Mouse (Mus musculus) midbrain, embryonic 16.5 days (tissue): Measurements from ENCODE around the gene Xiap. TPM values are rescaled to one million over a fixed set of nuclear protein-coding genes. Genes with fewer than 3 reads are reported as not detected.

Experiments
- ATAC-seq: fragments of 200-750 bp; cut with Nextera tagmentation; 2 replicates; pipeline ENCODE4 v1.8.0; 2017; ENCODE audit warnings: moderate TSS enrichment
- H3K27ac ChIP-seq: fragments of 300-500 bp; sonication (generic); 2 replicates; pipeline ENCODE4 v1.5.1; 2014; ENCODE audit warnings: mild to moderate bottlenecking, low read length, mixed read lengths
- H3K27me3 ChIP-seq: fragments of 300-500 bp; sonication (generic); 2 replicates; pipeline ENCODE4 v1.6.1; 2014; ENCODE audit warnings: low read depth, low read length, mixed read lengths; ENCODE audit not compliant: control insufficient read depth, insufficient read depth
- H3K36me3 ChIP-seq: fragments of 300-500 bp; sonication (generic); 2 replicates; pipeline ENCODE4 v1.6.1; 2014; ENCODE audit warnings: mild to moderate bottlenecking, low read length, moderate library complexity, mixed read lengths; ENCODE audit not compliant: control insufficient read depth, insufficient read depth
- H3K4me1 ChIP-seq: fragments of 300-500 bp; sonication (generic); 2 replicates; pipeline ENCODE4 v1.6.1; 2014; ENCODE audit warnings: mild to moderate bottlenecking, low read length, mixed read lengths; ENCODE audit not compliant: control insufficient read depth, insufficient read depth
- H3K4me2 ChIP-seq: fragments of 300-500 bp; sonication (generic); 2 replicates; pipeline ENCODE4 v1.6.1; 2014; ENCODE audit warnings: mild to moderate bottlenecking, low read length, mixed read lengths
- H3K4me3 ChIP-seq: fragments of 300-500 bp; sonication (generic); 2 replicates; pipeline ENCODE4 v1.5.1; 2014; ENCODE audit warnings: low read depth, mild to moderate bottlenecking, low read length, moderate library complexity, mixed read lengths
- H3K9ac ChIP-seq: fragments of 300-500 bp; sonication (generic); 2 replicates; pipeline ENCODE4 v1.6.1; 2014; ENCODE audit warnings: low read depth, low read length, mixed read lengths
- H3K9me3 ChIP-seq: fragments of 300-500 bp; sonication (generic); replicated peaks from 2 replicates; pipeline ENCODE4 v1.6.1; 2014; ENCODE audit warnings: mild to moderate bottlenecking, low read length, mixed read lengths; ENCODE audit not compliant: control insufficient read depth, poor library complexity, severe bottlenecking
- WGBS: fragments of 180-500 bp; shearing (Covaris S2); extraction: QIAGEN DNeasy Blood & Tissue Kit; methylation state at CpG from one replicate; pipeline ENCODE4 v1.1.7; 2014; 5-methylcytosine and 5-hydroxymethylcytosine counted together
- polyA plus RNA-seq: library from polyadenylated mRNA; unstranded; fragments of >200 nt; fragmentation: Nextera tagmentation; extraction: Ambion mirVana; gene quantifications from 2 replicates; pipeline ENCODE4 v1.2.1, GENCODE M21; 2015

Xiap gene
- polyA plus RNA-seq, 1 experiment from 2014 or later: 10.3 TPM

DNA sequence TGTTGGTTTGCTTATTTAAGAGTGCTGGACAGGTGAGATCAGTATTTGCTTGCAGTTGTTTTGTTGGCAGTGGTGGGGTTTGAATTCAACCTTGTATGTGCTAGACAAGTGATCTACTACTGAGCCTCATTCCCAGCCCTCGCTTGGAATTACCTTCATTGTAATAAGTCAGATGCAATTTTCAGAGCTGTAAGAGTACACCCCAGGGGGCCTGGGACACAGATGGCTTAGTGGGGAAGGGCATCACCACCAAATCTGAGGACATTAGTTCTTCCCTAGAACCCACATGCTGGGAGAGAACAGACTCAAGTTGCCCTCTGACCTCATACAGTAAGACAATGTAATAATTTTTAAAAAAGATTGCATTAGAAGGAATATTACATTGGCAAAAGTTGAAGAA, 7.3 kb downstream of the Xiap start:
- no peak overlapping the region for H3K27ac ChIP-seq
- no peaks in the 10 kb centered on the region for H3K36me3 ChIP-seq
- no peak overlapping the region for H3K9ac ChIP-seq
- H3K9me3 ChIP-seq: no peaks in the 10 kb centered on the region
- H3K4me2 ChIP-seq: no peak overlapping the region; the same call in 1 of the 2 replicates
- no peak overlapping the region for H3K4me3 ChIP-seq
- no peaks in the 10 kb centered on the region for H3K27me3 ChIP-seq
- 52% methylated on average over 1 of the region's 1 CpGs for WGBS
- ATAC-seq: no peak
- peaks cover 7% of the 10 kb centered on the region; the same call in 1 of the 2 replicates for H3K4me1 ChIP-seq

DNA sequence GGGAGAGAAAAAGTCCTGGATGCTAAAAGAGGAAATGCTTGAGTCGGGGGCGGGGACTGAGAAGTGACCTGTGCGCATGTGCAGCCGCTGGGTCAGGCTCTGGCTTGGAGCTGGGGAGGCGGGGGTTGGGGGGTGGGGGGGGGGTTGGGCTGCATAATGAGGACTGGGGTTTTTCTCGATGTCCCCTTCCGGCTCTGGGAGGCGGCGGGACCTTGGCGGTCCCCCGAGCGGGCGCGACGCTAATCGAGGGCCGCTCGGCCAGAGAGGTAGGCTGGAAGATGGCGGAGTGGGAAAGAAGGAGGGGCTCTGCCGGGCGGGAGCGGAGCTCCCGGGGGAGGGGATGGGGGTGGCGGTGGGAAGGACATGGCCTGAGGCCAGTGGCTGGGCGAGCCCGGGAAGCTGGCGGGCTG, 8.3 kb downstream of the Xiap start:
- Histone ChIP-seq H3K4me3 (peak overlapping the region; percentile 50), H3K4me2 (peak overlapping the region; percentile 50), H3K9me3 (no peaks in the 10 kb centered on the region), H3K4me1 (peaks cover 7% of the 10 kb centered on the region; the same call in 1 of the 2 replicates), H3K27ac (peak overlapping the region; percentile 90), H3K27me3 (no peaks in the 10 kb centered on the region), H3K9ac (peak overlapping the region; percentile 69), H3K36me3 (no peaks in the 10 kb centered on the region)
- ATAC-seq: peak; percentile 82
- WGBS: 14% methylated on average over 25 of the region's 27 CpGs

DNA sequence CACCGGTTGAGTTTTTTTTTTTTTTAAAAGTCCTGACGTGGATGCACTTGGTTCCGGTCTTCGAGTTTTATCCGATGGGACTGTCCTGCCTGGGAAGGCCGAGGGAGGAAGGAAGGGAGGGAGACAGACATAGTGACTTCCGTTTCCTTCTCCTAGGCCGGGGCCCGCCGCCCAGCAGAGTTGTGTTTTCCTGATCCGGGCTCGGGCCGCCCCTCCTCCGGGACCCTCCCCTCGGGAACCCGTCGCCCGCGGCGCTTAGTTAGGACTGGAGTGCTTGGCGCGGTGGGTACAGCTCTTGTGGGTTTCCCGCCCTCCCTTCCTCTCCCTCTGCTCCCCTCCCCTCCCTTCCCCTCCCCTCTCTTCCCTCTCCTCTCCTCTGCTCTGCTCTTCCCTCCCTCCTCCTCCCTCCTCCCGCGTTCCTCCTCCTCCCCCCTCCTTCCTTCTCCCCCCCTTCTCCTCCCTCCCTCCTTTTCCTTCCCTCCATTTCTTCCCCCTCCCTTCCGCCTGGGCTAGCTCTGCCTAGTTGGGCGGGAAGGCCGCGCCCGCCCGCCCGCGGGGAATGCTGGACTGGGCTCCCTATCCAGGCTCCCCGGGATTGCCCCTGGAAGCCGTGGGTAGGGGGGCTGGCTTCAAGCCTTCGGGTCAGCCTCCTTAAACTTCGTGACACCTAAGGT, 8.9 kb downstream of the Xiap start:
- Histone ChIP-seq H3K9me3 (no peaks in the 10 kb centered on the region), H3K4me3 (peak overlapping the region; percentile 50), H3K4me1 (peaks cover 7% of the 10 kb centered on the region; the same call in 1 of the 2 replicates), H3K27me3 (no peaks in the 10 kb centered on the region), H3K36me3 (no peaks in the 10 kb centered on the region), H3K4me2 (peak overlapping the region; percentile 49), H3K9ac (peak overlapping the region; percentile 69), H3K27ac (peak overlapping the region; percentile 90)
- WGBS: 21% methylated on average over 22 of the region's 37 CpGs
- ATAC-seq: peak; percentile 91

DNA sequence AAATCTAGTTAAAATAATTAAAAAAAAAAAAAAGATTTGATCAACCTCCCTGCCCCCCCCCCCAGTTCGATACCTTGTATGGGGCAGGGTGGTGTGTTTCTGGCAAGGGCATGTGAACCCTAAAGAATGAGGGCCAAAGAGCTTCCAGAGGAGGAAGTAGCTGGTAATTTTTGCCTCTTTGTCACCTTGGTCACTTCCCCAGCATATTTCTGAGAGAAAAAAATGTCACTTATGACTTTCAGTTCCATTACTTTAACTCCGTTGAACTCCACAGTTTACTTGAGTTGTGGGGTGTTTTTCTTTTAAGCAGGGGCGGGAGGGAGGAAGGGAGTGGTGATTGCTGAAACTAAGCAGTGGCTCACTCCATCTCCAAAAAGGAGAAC, 9.4 kb downstream of the Xiap start:
- H3K36me3 ChIP-seq: no peaks in the 10 kb centered on the region
- 23% methylated on average over 3 of the region's 3 CpGs for WGBS
- peak overlapping the region; percentile 49 for H3K4me2 ChIP-seq
- peak overlapping the region; percentile 50 for H3K4me3 ChIP-seq
- ATAC-seq: no peak; the same call in 1 of the 2 replicates
- peaks cover 7% of the 10 kb centered on the region; the same call in 1 of the 2 replicates for H3K4me1 ChIP-seq
- no peaks in the 10 kb centered on the region for H3K9me3 ChIP-seq
- H3K9ac ChIP-seq: peak overlapping the region; percentile 63
- H3K27me3 ChIP-seq: no peaks in the 10 kb centered on the region
- peak overlapping the region; percentile 90 for H3K27ac ChIP-seq

DNA sequence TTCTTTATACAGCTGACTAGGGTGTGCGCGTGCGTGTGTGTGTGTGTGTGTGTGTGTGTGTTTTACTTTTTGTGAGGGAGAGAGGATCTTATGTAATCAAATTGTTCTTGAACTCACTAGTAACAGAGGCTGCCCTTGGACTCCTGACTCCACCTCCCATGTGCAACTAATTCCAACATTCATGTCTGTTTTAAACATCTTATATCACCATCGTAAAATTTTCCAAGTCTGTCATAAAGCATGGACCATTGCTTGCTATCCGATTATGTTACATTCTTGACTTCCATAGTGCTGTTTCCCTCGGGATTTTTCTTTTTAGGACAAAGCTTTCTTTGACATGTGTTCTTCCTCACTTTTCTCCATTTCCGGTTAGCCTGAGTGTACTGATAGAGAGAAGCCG, 28.3 kb downstream of the Xiap start:
- no peak for ATAC-seq
- 95% methylated on average over 8 of the region's 8 CpGs for WGBS
- Histone ChIP-seq H3K4me1 (no peaks in the 10 kb centered on the region), H3K27me3 (no peaks in the 10 kb centered on the region), H3K9me3 (no peaks in the 10 kb centered on the region), H3K4me3 (no peak overlapping the region), H3K9ac (no peak overlapping the region), H3K27ac (no peak overlapping the region), H3K4me2 (no peak overlapping the region), H3K36me3 (no peaks in the 10 kb centered on the region)

DNA sequence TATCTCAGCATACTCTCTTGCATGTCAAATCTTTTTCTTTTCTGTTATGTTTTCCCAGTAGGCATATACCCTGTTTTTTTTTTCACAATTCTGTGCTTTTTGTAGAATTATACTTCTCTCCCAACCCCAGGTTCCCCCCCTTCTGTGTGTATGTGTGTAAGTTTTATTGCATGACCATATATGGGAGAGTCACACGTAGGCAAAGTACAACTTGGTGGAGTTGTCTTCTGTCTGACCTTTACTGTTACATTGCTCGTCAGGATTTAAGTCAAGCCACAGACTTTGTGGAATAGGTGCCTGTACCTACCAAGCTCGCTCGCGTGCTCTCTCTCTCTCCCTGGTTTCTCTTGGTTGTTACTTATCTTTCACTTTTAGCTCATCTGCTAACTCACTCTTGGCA, 28.7 kb downstream of the Xiap start:
- WGBS: 92% methylated on average over 5 of the region's 5 CpGs
- no peak for ATAC-seq
- Histone ChIP-seq H3K27me3 (no peaks in the 10 kb centered on the region), H3K9ac (no peak overlapping the region), H3K4me3 (no peak overlapping the region), H3K4me1 (no peaks in the 10 kb centered on the region), H3K4me2 (no peak overlapping the region), H3K27ac (no peak overlapping the region), H3K36me3 (no peaks in the 10 kb centered on the region), H3K9me3 (no peaks in the 10 kb centered on the region)

DNA sequence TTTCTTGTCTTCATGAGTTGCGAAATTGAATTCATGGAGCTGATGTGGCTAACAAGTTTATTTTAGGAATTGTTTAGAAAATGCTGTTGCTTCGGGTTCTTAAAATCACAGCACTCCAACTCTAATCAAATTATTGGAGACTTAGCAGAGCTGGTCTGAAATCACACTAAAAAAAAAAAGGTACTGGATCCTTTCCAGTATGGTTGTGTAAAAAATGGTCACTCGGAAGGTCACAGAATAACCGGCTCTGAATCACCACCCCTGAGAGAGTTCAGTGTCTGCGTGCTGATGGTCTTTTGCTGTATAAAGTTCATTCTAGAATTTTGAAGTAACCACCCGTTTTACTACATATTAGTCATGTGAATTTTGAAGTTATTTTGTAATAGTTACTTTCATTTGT, 47.7 kb downstream of the Xiap start:
- no peaks in the 10 kb centered on the region for H3K27me3 ChIP-seq
- no peak overlapping the region for H3K4me3 ChIP-seq
- no peaks in the 10 kb centered on the region for H3K4me1 ChIP-seq
- no peak overlapping the region for H3K27ac ChIP-seq
- H3K9me3 ChIP-seq: no peaks in the 10 kb centered on the region
- ATAC-seq: no peak
- 92% methylated on average over 6 of the region's 6 CpGs for WGBS
- H3K4me2 ChIP-seq: no peak overlapping the region
- peaks cover 5% of the 10 kb centered on the region; the same call in 1 of the 2 replicates for H3K36me3 ChIP-seq
- H3K9ac ChIP-seq: no peak overlapping the region

DNA sequence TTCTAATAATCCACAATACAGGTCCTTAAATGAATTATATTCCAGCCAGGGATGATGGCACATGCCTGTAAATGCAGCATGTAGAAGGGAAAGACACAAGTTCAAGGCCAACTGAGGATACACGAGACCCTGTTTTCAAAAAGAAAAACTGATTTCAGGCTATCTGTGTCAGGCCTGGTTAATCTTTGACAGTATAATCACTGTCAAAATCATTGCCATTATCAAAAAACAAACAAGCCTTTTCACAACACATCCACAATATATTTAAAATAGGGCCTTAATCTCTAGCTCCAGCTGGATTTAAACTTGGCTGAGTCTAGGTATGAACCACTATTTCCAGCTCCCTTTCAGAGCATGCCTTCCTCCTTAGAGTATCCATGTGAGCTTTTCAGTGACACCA, 51.1 kb downstream of the Xiap start:
- H3K27me3 ChIP-seq: no peaks in the 10 kb centered on the region
- no peak overlapping the region for H3K4me2 ChIP-seq
- H3K4me3 ChIP-seq: no peak overlapping the region
- no peaks in the 10 kb centered on the region for H3K9me3 ChIP-seq
- H3K4me1 ChIP-seq: no peaks in the 10 kb centered on the region
- ATAC-seq: no peak
- H3K27ac ChIP-seq: no peak overlapping the region
- peaks cover 3% of the 10 kb centered on the region; the same call in 1 of the 2 replicates for H3K36me3 ChIP-seq
- no peak overlapping the region for H3K9ac ChIP-seq
- 94% methylated on average over 1 of the region's 1 CpGs for WGBS

DNA sequence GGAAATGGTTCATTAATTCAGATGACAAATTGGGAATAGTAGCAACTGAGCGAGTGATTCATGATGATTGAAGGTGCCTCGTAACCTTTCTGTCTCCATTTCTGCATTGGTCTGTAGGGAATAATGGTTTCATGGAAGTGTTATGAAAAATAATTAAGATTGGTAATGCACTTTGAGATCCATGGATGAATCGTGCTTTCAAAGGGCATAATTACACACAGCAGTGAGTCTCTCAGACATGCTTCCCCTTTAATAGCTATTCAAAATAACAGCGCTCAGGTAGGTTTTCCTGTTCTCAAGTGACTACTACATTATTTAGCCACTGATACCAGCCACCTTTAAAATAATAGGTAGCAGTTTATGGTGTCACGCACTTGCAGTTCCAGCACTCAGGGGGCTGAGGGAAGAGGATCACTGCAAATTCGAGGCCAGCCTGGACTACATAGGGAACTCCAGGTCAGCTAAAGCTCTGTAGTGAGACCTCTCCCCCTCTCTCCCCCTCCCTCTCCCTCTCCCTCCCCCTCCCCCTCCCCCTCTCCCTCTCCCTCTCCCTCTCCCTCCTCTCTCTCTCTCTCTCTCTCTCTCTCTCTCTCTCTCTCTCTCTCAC, 60.1 kb downstream of the Xiap start:
- no peak for ATAC-seq
- WGBS: 68% methylated on average over 6 of the region's 6 CpGs
- no peaks in the 10 kb centered on the region for H3K9me3 ChIP-seq

More for the DNA sequence above, 60.1 kb downstream of the Xiap start:
- no peak overlapping the region for H3K4me2 ChIP-seq
- H3K36me3 ChIP-seq: no peaks in the 10 kb centered on the region
- H3K27ac ChIP-seq: no peak overlapping the region
- H3K4me1 ChIP-seq: no peaks in the 10 kb centered on the region
- H3K9ac ChIP-seq: no peak overlapping the region
- no peaks in the 10 kb centered on the region for H3K27me3 ChIP-seq
- no peak overlapping the region for H3K4me3 ChIP-seq
